Mouse (Mus musculus): ENCODE results near the gene Stk32c.

Stk32c gene

DNA sequence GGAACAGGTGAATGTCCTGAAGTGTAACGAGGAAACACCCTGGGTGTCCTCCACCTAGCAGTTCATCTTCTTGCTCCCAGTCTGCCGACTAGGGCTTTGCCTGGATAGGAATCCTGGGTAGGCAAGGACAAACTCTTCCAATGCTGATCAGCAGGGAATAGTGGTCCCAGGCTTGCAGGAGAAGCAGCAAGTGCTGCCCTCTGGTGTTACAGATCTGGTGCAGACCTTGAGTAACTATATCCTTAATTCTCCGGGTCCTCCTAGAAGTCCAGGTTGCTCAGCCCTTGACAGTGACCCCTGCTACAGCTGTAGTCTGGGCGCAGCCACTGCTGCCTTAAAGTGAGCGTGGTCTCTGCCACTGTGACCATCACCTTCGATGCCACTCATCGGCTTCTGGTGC is 13.0 kb downstream of the Stk32c start:
- DNase-seq (ENCODE audit: low read depth, low spot score), result peak; percentile 69

DNA sequence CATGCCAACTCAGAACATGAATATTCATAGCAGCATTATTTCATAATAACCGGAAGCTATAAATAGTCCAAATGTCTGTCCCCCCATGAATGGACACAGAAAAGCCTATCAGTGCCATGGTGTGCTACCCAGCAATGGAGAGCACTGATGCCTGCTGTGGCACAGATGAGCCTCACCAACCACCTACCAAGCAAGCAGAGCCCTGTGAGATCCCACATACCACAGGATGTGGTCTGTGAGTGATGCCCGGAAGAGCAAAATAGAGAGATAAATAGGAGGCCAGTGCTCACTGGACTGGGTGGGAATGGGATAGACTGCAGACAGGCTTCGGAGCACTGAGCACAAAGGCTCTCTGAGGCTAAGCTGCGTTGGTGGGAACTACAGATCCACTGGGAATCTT is 16.1 kb downstream of the Stk32c start:
- no peak for DNase-seq (ENCODE audit: low read depth, low spot score)

DNA sequence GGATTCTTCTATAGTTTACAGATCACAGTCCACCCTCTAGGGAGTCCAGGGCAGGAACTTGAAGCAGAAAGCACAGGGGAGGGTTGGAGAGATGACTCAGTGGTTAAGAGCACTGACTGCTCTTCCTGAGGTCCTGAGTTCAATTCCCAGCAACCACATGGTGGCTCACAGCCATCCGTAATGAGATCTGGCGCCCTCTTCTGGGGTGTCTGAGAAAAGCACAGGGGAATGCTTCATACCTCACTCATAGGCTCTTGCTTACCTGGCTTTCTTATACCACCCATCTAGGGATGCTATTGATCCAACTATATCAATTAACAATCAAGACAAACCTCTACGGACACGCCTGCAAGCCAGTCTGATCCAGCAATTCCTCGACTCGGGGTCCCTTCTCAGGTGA is 21.5 kb downstream of the Stk32c start:
- DNase-seq (ENCODE audit: low read depth, low spot score), result no peak

DNA sequence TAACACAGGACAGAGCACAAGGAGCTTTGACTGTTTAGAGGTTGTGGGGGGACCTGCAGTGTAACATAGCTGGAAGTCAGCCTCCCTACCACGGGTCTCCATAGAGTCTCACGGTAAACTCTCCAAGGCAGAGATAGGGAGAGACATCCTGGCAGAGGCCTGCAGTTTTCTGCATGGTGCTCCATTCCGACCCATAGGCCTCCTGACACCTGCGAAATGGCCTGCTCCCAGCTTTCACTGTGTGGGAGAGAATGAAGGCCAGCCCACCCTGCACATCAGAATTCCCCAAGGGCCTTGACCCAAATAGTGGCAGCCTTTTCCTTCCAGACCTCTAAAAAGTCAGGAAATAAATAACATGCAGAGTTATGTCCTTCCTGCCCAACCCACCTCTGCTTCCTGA is 22.5 kb downstream of the Stk32c start:
- no peak for DNase-seq (ENCODE audit: low read depth, low spot score)

DNA sequence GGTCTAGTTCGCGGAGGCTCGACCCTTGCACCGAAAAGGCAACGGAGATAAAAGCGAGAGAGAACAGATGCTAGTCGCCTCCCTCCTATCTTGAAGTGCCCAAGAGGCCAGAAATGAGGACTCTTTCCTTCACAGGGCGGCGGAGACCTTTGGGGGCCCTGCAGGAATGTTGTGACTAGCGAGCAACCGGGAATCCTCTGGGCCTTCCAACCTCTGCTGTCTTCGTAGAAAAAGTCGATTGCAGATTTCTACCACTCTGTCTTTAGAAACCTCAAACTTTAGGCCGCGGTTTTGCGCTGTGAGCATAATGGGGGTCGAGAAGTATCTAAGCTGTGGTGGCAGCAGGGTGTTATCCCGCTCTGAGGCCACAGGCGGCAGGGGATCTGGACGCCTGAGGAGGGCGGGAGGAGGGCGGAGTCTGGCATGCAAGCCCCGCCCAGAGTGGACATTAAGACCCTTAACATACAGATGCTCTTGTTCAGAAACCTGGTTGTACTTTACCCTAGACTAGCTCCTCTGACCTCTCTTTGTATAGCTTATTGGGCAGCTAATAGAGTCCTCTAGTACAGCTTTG is 24.4 kb downstream of the Stk32c start:
- DNase-seq (ENCODE audit: low read depth, low spot score), result no peak

DNA sequence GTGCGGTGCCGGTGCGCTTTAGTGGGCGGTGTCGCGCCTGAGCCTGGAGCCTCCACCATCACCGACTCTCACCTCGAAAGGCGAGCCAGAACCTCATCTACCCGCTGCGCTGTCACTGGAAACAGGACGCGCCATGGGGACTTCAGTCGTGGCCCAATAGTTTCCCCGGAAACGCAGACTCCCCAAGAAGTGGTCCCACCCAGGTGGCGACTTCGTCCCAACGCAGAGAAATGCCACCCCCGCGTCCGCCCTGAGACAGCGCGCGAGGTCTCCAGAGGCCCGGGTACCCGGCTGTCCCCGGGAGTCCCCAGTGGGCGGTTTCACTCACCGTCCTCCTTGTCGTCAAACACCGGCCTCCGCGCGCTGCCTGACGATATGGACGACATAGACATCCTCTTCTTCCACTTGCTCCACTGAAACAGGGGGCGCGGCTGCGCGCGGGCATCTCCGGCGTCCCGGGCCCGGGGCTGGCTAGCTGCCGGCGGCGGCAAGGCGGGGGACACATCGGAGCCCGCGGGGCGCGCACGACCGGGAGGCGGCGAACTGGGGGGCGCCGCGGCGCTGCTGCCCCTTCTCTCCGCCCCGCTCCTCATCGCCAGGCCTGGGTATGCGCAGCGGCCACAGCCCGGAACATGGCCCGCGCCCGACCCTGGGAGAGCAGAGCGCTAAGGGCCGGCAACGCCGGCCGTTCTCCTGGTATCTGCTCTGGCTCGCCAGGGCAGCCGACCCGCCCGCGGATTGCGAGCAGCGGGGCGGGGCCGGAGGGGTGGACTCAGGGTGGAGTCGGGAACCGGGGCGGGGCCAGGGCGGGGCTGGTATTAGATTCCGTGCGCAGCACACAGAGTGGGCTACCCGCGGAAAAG is 25.1 kb downstream of the Stk32c start:
- DNase-seq (ENCODE audit: low read depth, low spot score), result no peak

DNA sequence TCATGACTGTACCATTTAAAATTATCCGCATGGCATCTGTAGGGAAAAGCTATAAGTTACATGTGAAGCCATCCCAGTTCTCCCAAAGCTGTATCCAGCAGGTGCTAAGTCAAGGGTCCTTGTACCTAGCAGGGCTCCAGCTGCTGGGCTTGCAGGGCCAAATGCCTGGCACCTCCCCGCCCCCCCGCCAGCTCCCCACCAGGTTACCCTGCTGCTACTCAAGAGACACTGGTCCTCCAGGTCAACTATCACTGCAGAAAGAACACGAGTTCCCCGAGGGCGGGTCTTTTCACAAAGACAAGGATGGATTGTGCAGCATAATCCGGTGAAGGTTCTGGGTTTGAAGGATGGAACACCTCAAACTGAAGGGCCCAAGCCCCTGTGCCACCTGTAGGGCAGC is 25.8 kb downstream of the Stk32c start:
- DNase-seq (ENCODE audit: low read depth, low spot score), result no peak

DNA sequence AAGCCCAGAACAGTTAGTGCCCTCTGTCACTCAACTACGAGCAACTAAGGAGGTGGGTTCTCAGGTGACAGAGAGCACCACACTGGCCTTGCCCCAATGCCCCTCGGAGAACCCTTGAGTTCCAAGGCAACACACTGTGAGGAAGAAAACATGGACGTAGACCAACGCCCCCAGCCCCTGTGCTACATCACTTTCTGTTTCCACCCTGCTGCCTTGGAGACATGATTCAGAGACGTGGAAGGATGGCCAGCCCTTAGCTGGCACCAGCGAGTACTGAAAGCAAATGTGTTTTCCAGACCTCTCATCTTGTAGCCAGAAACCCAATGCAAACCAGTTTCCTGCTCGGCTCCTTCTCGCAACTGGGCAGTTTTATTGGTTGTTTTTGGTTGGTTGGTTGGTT is 26.7 kb downstream of the Stk32c start:
- DNase-seq (ENCODE audit: low read depth, low spot score), result no peak

DNA sequence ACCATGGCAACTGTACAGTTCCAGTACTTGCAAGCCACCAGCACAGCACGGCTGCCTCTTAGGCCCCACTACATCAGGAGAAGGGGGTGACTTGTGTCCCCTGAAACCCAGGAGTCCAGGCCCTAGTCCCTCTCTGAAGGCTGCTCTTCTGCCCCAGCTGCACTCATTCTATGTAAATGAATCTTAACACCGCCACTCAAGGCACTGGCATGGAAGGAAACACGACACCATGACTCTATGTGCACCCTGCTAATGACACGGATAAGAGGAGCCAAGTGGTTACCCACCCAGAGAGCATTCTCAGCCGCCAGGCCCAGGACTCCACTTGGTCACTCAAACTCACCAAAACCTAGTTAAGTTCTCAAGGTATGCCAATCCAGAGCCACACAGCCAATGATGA is 27.1 kb downstream of the Stk32c start:
- DNase-seq (ENCODE audit: low read depth, low spot score), result no peak

DNA sequence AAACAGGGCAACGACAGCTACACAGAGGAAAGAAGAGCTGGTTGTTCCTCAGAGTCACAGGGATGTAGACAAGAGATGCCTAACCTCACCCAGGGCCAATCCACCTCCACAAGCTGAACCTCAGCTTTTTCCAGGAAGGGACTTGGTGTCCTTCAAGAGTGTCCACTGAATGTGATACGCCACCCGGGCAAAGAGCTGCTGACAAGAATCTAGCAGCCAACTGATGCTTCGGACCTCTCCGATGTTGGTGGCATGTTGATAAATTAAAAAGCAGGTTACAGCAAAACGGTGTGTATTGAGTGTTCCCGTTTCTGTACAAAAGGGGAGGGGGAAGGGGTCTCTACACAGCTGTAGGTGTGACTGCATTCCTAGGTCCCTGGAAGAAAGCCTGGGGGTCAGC is 28.3 kb downstream of the Stk32c start:
- DNase-seq (ENCODE audit: low read depth, low spot score), result no peak

DNA sequence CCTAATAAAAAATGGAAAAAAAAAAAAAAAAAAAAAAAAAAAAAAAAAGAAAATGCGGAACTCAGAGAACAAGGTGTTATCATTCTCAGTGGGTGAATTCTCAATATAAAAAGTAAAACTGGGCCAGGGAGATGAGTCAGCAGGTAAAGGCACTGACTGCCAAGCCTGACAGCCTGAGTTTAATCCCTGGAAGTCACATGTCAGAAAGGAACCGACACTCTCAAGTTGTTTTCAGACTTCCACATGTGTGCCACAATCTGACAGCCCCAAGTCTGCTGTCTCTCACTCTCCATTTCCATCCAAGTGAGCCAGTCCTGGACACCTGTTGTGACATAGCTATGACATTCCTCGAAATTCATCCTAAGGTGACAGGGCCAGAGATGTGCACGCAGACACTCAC is 28.7 kb downstream of the Stk32c start:
- DNase-seq (ENCODE audit: low read depth, low spot score), result peak; percentile 2

DNA sequence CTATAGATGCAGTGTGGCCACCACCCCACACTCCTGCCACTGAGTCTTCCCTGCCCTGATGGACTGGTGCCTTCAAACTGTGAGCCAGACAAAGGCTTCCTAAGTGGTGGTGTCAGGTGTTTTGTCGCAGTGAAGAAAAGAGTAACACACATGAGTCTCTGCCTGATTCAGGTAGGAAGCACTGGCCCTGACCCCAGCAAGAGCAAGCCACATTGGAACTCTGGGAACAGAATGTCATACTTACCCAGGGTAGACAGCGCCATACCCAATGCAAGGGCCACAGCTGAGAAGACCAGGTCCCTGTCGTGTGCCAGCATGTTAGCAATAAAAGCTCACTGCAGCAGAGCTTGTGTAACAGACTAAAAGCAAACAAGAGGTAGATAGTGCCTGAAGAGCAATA is 33.0 kb downstream of the Stk32c start:
- no peak for DNase-seq (ENCODE audit: low read depth, low spot score)

DNA sequence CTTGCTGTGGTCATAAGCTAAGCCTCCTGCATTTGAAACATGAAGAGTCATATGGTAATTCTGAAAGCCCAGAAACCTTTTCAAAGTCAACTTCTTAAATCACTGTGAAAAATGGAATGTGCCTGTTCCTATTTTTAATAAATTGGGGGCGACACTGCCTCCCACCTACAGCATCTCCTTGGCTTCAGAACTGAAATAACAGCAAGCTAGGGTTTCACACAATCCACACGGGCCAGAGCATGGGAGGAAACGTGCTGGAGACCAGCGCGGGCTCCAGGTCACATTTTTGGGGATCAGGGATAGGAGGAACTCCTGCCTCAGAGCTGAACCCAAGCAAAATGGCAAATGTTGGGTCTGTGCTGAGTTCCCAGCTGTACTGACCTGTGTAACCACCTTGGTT is 33.8 kb downstream of the Stk32c start:
- DNase-seq (ENCODE audit: low read depth, low spot score), result no peak

DNA sequence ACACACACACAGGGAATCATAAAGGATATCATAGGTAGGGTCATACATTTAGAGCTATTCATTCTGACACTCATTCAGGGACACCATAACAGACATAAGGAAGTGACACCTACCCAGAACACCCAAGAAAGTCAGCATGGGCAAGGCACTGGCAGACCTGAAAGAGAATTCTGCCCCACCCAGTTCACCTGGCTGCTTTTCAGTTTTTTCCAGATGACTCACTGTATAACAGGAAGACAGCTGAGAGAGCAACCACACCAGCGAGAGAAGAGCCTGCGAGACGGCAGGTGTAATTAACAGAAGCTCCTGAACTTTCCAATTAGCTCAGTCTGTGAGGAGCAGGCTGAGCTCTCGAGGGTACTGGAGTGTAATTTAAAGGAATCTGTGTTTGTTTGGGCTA is 44.0 kb downstream of the Stk32c start:
- DNase-seq (ENCODE audit: low read depth, low spot score), result no peak

DNA sequence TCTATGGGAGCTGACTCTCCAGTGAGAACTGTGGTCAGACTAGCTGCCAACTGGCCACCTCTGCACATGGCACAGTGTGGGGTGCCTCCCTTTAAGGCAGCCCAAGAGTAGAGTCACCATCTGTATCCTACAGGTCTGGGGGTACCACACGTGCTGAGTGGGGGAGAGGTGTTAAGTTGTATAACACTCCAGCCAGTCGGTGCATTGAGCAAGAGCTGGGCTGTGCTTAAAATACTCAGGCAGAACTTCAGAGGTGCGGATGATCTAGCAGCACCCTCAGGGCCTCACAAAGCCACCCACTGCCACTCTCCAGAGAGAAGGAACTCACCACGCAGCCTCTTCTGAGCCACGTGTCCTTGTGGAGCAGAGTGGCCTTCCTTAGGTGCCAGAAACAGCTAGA is 48.7 kb downstream of the Stk32c start:
- no peak for DNase-seq (ENCODE audit: low read depth, low spot score)

DNA sequence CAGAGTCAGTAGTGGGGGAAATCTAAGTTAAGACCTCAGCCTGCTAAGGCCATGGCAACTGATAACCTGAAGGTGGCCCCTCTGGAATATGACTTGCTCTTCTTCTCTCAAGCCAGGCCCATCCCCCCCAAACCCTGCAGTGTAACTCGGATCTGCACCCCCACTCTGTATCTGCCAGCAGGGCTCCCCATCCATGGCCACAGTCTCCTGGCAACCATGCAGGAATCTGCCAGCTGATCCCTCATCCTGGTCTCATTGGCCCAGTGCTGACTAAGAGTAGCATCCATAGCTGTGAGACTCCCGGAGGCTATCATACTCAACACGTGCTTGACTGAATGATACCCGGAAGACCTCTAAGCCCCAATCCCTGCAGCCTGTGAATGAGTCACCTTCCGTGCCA is 54.2 kb downstream of the Stk32c start:
- DNase-seq (ENCODE audit: low read depth, low spot score), result no peak

DNA sequence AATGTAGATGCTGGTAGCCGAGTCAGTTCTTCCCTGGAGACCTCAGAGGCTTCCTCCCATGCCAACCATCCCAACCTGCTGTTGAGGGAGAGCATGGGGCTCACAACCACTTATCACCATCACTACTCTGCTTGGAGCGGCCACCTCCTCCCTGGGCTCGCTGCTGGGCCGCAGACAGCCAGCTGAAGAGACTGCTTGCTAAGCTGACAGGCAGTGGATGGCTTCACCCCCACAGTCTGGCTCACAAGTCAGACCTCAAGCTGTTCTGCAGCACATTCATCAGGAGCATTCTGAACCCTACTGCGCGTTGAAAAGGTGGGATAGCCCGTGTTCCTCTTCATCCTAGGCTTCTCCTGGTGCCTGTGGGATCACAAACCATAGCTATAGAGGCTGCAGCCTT is 54.6 kb downstream of the Stk32c start:
- DNase-seq (ENCODE audit: low read depth, low spot score), result no peak

DNA sequence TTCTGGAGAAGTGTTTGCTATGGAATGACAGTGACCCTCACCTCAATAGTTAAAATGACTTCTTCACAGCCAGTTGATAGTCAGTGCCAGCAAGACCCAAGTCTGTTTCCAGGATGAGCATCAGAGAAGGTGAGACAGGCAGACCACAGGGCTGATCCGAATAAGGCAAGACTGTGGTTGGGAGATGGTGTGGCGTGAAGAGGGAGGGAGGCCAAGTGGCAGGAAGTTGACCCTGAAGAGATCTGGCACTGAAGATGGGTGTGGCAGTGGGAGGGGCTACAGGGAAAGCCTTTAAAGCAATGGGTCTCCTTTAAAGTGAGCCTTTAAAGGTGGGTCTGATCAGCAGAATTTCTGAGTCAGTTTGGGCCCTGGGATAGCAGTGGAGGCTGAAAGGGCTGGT is 55.6 kb downstream of the Stk32c start:
- DNase-seq (ENCODE audit: low read depth, low spot score), result no peak

DNA sequence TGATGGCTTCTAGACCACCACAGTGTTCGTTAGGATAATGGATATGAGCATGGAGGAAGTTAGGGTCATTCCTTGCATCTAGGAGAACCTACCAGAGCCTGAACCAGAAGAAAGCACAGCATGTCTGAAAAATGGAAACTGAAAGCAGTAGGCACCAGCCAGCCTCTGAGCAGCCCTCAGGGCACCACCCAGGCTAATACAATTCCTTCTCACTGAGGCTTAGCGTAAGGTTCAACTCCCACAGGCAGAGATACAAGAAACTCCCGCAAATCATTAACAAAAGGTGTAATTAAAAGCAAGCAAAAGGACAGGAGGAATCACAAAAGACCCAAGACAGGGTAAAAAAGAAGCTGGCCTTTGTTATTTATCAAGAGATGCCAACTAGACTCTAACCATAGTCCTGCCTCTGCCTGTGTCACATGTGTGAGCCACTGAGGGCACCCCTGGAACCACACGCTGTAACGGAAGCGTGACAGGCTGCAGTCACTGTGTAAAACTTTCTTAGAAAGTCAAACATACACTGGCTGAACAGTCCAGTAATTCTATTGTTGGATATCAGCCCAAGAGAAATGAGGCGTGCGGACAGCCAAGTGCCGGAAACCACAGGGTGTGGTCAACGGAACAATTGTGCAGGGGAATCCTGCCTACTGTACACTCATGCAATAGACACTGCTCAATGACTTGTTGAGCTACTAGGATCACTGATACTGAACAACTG is 56.6 kb downstream of the Stk32c start:
- DNase-seq (ENCODE audit: low read depth, low spot score), result peak; percentile 42

DNA sequence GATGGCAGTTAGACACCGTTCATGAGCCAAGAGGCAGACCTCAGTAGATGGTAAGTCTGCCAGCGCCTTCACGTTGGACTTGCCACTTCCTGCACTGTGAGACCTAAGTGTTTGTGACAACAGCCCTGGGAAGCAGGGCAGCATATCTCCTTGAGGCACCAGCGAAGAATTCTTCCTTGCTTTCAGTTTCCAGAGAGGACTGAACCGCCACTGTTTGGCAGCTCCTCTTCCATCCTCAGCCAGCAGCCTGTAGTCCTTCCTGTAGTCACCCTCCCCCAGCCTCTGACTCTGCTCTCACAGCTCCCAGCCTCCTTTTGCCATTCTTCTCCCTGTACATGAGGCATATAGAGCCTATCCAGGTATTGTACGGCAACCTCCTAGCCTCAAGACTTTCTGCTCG is 60.2 kb downstream of the Stk32c start:
- no peak for DNase-seq (ENCODE audit: low read depth, low spot score)

DNA sequence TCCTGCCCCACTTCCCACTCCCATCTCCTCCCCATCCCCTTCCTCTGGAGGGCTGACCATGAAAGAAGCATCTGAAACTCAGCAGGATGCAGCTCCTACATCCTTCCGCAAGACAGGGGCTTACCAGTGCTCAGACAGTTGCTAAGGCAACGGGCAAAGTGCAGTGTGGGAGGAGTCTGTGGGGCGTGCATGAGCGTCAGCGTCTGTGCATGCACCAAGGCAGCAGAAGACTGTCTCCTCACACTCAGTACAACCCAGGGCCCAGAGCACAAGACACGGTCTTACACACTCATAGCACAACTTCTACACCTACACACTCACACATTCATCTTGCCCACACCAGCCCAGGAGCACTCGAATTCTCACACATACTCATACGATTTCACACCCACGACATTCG is 62.0 kb downstream of the Stk32c start:
- no peak for DNase-seq (ENCODE audit: low read depth, low spot score)

DNA sequence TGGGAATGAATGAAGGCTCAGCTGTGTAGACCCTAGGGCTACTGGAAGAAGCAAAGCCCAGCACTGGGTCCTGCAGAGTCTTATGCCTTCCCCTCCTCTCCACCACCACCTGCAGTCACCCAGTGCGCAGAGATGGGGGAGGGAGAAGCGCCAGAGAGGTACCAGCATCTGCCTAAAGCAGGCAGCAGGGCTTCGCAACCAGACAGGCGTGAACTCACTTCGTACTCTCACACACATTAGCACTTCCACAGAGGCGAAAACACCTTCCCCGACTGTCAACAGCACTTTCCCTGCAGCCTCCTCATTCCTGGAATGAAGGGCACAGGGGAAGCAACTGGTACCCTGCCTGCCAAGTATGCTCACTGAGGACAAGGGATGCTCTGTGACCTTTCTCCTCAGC is 63.7 kb downstream of the Stk32c start:
- no peak for DNase-seq (ENCODE audit: low read depth, low spot score)

DNA sequence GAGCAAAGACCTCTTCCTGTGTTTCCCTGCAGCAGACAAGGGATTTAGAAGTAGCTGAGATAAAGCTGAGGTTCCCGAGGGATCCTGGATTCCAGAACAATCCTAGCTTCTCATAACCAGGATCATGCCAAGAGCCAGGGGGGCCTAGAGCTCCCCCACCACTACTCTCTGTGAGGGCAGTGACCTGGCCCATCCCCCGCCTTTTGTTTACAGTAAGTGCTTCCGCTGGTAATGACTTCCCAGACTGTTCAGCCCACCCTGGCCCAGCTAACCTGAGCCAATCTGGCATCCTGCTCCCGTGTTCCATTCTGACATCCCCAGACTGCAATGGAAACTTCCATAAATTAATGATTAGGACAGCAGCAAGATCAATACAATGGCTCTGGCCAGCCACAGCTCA is 65.7 kb downstream of the Stk32c start:
- no peak for DNase-seq (ENCODE audit: low read depth, low spot score)

Data from 3T3-L1 (cell line).